Mouse (Mus musculus): ENCODE results near the gene Hectd4. TPM values are rescaled to one million over a fixed set of nuclear protein-coding genes. Genes with fewer than 3 reads are reported as not detected.
"Not testable (repeated sequence)": the region's sequence is repeated elsewhere in the genome, so short reads cannot be mapped to it uniquely, and the experiment has no call there.

Gene Hectd4
- polyA plus RNA-seq, 1 experiment: 11.7 TPM

GRCm38 (mm10) chr5:121204132-121205089, 15.6 kb upstream of the Hectd4 start, which contains the start of gene Rpl6:
Rpl6 (plus strand) TSS chr5:121204481.
- H3K4me3 ChIP-seq (ENCODE audit: insufficient read depth, low read length): peak within 1 kb of the TSS; percentile 94
- TF ChIP-seq POLR2A (IDR thresholded peaks at IDR 0.05; ENCODE audit: borderline replicate concordance, low read depth, low read length) (peak; percentile 49; the same call in 1 of the 2 replicates), CTCF (IDR thresholded peaks at IDR 0.05; ENCODE audit: low read depth, low read length) (no peak)
- H3K4me1 ChIP-seq (ENCODE audit: control insufficient read depth, insufficient read depth, low read length): peaks cover 10% of the 10 kb centered on the region
- H3K27ac ChIP-seq (ENCODE audit: insufficient read depth, low read depth, low read length): peak within 1 kb of the TSS; percentile 65

- H3K4me1 ChIP-seq (ENCODE audit: control insufficient read depth, insufficient read depth, low read length): peaks cover 10% of the 10 kb centered on the region
- peak overlapping the region; percentile 94 for H3K4me3 ChIP-seq (ENCODE audit: insufficient read depth, low read length)
- not testable (repeated sequence) for H3K27ac ChIP-seq (ENCODE audit: insufficient read depth, low read depth, low read length)
Measured at GRCm38 (mm10) chr5:121205537-121206130, 14.4 kb upstream of the Hectd4 start.

GRCm38 (mm10) chr5:121206540-121206939, 13.5 kb upstream of the Hectd4 start:
- no peak overlapping the region for H3K27ac ChIP-seq (ENCODE audit: insufficient read depth, low read depth, low read length)
- peak overlapping the region; percentile 94 for H3K4me3 ChIP-seq (ENCODE audit: insufficient read depth, low read length)
- TF ChIP-seq CTCF (IDR thresholded peaks at IDR 0.05; ENCODE audit: low read depth, low read length) (no peak), POLR2A (IDR thresholded peaks at IDR 0.05; ENCODE audit: borderline replicate concordance, low read depth, low read length) (no peak)
- peaks cover 10% of the 10 kb centered on the region for H3K4me1 ChIP-seq (ENCODE audit: control insufficient read depth, insufficient read depth, low read length)

GRCm38 (mm10) chr5:121206984-121207383, 13.0 kb upstream of the Hectd4 start:
- Histone ChIP-seq H3K27ac (ENCODE audit: insufficient read depth, low read depth, low read length) (no peak overlapping the region), H3K4me3 (ENCODE audit: insufficient read depth, low read length) (no peak overlapping the region)

GRCm38 (mm10) chr5:121209755-121210600, 10.0 kb upstream of the Hectd4 start:
- no peak for TF ChIP-seq CTCF (IDR thresholded peaks at IDR 0.05; ENCODE audit: low read depth, low read length)
- no peak for TF ChIP-seq POLR2A (IDR thresholded peaks at IDR 0.05; ENCODE audit: borderline replicate concordance, low read depth, low read length)
- Histone ChIP-seq H3K4me1 (ENCODE audit: control insufficient read depth, insufficient read depth, low read length) (peaks cover 8% of the 10 kb centered on the region), H3K27ac (ENCODE audit: insufficient read depth, low read depth, low read length) (no peak overlapping the region), H3K4me3 (ENCODE audit: insufficient read depth, low read length) (no peak overlapping the region)

More at GRCm38 (mm10) chr5:121206984-121207383, 13.0 kb upstream of the Hectd4 start:
- peaks cover 10% of the 10 kb centered on the region for H3K4me1 ChIP-seq (ENCODE audit: control insufficient read depth, insufficient read depth, low read length)
- TF ChIP-seq POLR2A (IDR thresholded peaks at IDR 0.05; ENCODE audit: borderline replicate concordance, low read depth, low read length) (no peak), CTCF (IDR thresholded peaks at IDR 0.05; ENCODE audit: low read depth, low read length) (no peak)

GRCm38 (mm10) chr5:121210601-121210924, 9.5 kb upstream of the Hectd4 start:
- no peak for TF ChIP-seq POLR2A (IDR thresholded peaks at IDR 0.05; ENCODE audit: borderline replicate concordance, low read depth, low read length)
- TF ChIP-seq CTCF (IDR thresholded peaks at IDR 0.05; ENCODE audit: low read depth, low read length): no peak
- Histone ChIP-seq H3K4me3 (ENCODE audit: insufficient read depth, low read length) (no peak overlapping the region), H3K27ac (ENCODE audit: insufficient read depth, low read depth, low read length) (no peak overlapping the region), H3K4me1 (ENCODE audit: control insufficient read depth, insufficient read depth, low read length) (peaks cover 7% of the 10 kb centered on the region)

- H3K27ac ChIP-seq (ENCODE audit: insufficient read depth, low read depth, low read length): no peak overlapping the region
- no peaks in the 10 kb centered on the region for H3K4me1 ChIP-seq (ENCODE audit: control insufficient read depth, insufficient read depth, low read length)
- H3K4me3 ChIP-seq (ENCODE audit: insufficient read depth, low read length): no peak overlapping the region
- TF ChIP-seq CTCF (IDR thresholded peaks at IDR 0.05; ENCODE audit: low read depth, low read length) (no peak), POLR2A (IDR thresholded peaks at IDR 0.05; ENCODE audit: borderline replicate concordance, low read depth, low read length) (no peak)
Measured at GRCm38 (mm10) chr5:121212108-121212507, 7.9 kb upstream of the Hectd4 start.

- Histone ChIP-seq H3K4me1 (ENCODE audit: control insufficient read depth, insufficient read depth, low read length) (no peaks in the 10 kb centered on the region), H3K27ac (ENCODE audit: insufficient read depth, low read depth, low read length) (no peak overlapping the region), H3K4me3 (ENCODE audit: insufficient read depth, low read length) (no peak overlapping the region)
- TF ChIP-seq CTCF (IDR thresholded peaks at IDR 0.05; ENCODE audit: low read depth, low read length) (no peak), POLR2A (IDR thresholded peaks at IDR 0.05; ENCODE audit: borderline replicate concordance, low read depth, low read length) (no peak)
Measured at GRCm38 (mm10) chr5:121214707-121215106, 5.3 kb upstream of the Hectd4 start.

- H3K4me1 ChIP-seq (ENCODE audit: control insufficient read depth, insufficient read depth, low read length): no peaks in the 10 kb centered on the region
- H3K4me3 ChIP-seq (ENCODE audit: insufficient read depth, low read length): no peak overlapping the region
- H3K27ac ChIP-seq (ENCODE audit: insufficient read depth, low read depth, low read length): no peak overlapping the region
- TF ChIP-seq POLR2A (IDR thresholded peaks at IDR 0.05; ENCODE audit: borderline replicate concordance, low read depth, low read length) (no peak), CTCF (IDR thresholded peaks at IDR 0.05; ENCODE audit: low read depth, low read length) (peak; percentile 95)
Measured at GRCm38 (mm10) chr5:121215380-121216125, 4.5 kb upstream of the Hectd4 start.

Measured in bone marrow macrophage, adult 2 months (primary cell).